Mouse (Mus musculus) hindbrain, postnatal 0 days (tissue): ENCODE measurements around the gene Metrnl. TPM values are rescaled to one million over a fixed set of nuclear protein-coding genes. Genes with fewer than 3 reads are reported as not detected.
"Not testable (repeated sequence)": the region's sequence is repeated elsewhere in the genome, so short reads cannot be mapped to it uniquely, and the experiment has no call there.

ENCODE experiments used
- ATAC-seq: fragments of 200-750 bp; cut with Nextera tagmentation; 2 replicates; pipeline ENCODE4 v1.8.0; 2017; ENCODE audit warnings: mild to moderate bottlenecking, moderate TSS enrichment, moderate library complexity
- DNase-seq: peaks from one replicate; pipeline ENCODE4 v3.0.0-alpha.2; 2015; ENCODE audit warnings: low spot score
- H3K27ac ChIP-seq: fragments of 300-500 bp; sonication (generic); 2 replicates; pipeline ENCODE4 v1.5.1; 2014; ENCODE audit warnings: mild to moderate bottlenecking
- H3K27me3 ChIP-seq: fragments of 300-500 bp; sonication (generic); 2 replicates; pipeline ENCODE4 v1.6.1; 2014; ENCODE audit warnings: low read length, mixed read lengths; ENCODE audit not compliant: insufficient read depth
- H3K36me3 ChIP-seq: fragments of 300-500 bp; sonication (generic); 2 replicates; pipeline ENCODE4 v1.6.1; 2014; ENCODE audit warnings: low read length, mixed read lengths; ENCODE audit not compliant: insufficient read depth
- H3K4me1 ChIP-seq: fragments of 300-500 bp; sonication (generic); 2 replicates; pipeline ENCODE4 v1.6.1; 2014; ENCODE audit warnings: antibody characterized with exemption, low read length, mixed read lengths; ENCODE audit not compliant: insufficient read depth
- H3K4me2 ChIP-seq: fragments of 300-500 bp; sonication (generic); 2 replicates; pipeline ENCODE4 v1.6.1; 2014; ENCODE audit warnings: low read depth, mild to moderate bottlenecking, low read length, moderate library complexity, mixed read lengths
- H3K4me3 ChIP-seq: fragments of 300-500 bp; sonication (generic); 2 replicates; pipeline ENCODE4 v1.5.1; 2014; ENCODE audit warnings: low read length
- H3K9ac ChIP-seq: fragments of 300-500 bp; sonication (generic); replicated peaks from 2 replicates; pipeline ENCODE4 v1.6.1; 2014; ENCODE audit warnings: mild to moderate bottlenecking, low read length, moderate library complexity, mixed read lengths
- H3K9me3 ChIP-seq: fragments of 300-500 bp; sonication (generic); 2 replicates; pipeline ENCODE4 v1.6.1; 2016; ENCODE audit warnings: low read length, mixed read lengths
- CTCF ChIP-seq: IDR thresholded peaks from 2 replicates; pipeline ENCODE4 v1.5.1; 2016; ENCODE audit warnings: antibody characterized with exemption, control low read depth, low read depth
- WGBS: fragments of 180-500 bp; shearing (Covaris S2); extraction: QIAGEN DNeasy Blood & Tissue Kit; methylation state at CpG from one replicate; pipeline ENCODE4 v1.1.7; 2014; 5-methylcytosine and 5-hydroxymethylcytosine counted together
- polyA plus RNA-seq: library from polyadenylated mRNA; unstranded; fragments of >200 nt; fragmentation: Nextera tagmentation; extraction: Ambion mirVana; gene quantifications from 2 replicates; pipeline ENCODE4 v1.2.1, GENCODE M21; 2015
- total RNA-seq: library from RNA; depleted of rRNA; stranded (reverse); fragments of >200 nt; gene quantifications from 2 replicates; pipeline ENCODE4 v1.2.3, GENCODE M21; 2014

Gene Metrnl
- total and polyA plus RNA-seq, 2 experiments from 2014 or later, result 19.5 to 33.2 TPM

DNA sequence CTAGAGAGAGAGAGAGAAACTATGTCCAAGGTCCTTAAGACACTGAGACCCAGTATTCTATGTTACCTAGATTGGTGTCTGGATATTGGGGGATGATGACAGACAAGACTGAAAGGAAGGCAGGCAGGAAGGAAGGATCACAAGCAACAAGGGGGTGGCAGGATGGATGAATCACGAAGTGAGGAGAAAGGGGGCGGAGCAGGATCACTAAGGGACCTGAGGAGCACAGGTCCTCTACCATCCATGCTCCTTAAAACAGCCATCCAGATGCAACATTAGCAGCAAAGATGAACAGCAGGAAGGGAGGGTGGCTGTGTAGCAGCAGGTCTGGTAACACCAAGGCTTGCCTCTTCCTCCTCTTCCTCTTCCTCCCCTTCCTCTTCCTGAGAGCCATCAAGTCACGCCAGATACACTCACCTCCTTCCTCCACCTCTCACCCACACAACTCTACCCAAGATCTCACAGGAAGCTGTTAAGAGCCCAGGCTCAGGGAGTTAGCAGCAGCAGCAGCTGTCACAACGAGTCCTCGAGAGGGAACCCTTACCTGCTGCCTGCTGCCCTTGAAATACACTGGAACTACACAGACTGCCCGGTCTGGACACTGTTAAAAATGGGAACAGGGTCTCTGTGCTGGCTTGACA is 46.1 kb upstream of the Metrnl start:
- TF ChIP-seq CTCF, result no peak

GRCm38 (mm10) chr11:121655807-121656511 is 45.4 kb upstream of the Metrnl start:
- H3K27ac ChIP-seq, result no peak overlapping the region
- WGBS, result 87% methylated on average over 6 of the region's 6 CpGs
- no peak for DNase-seq
- H3K9ac ChIP-seq, result no peak overlapping the region
- TF ChIP-seq CTCF, result no peak
- H3K27me3 ChIP-seq, result no peaks in the 10 kb centered on the region
- ATAC-seq, result no peak
- no peaks in the 10 kb centered on the region for H3K9me3 ChIP-seq
- H3K4me1 ChIP-seq, result no peaks in the 10 kb centered on the region
- H3K4me2 ChIP-seq, result no peak overlapping the region
- no peaks in the 10 kb centered on the region for H3K36me3 ChIP-seq
- H3K4me3 ChIP-seq, result no peak overlapping the region

More for the DNA sequence above, 46.1 kb upstream of the Metrnl start:
- DNase-seq (no peak), ATAC-seq (no peak)
- Histone ChIP-seq H3K9me3 (no peaks in the 10 kb centered on the region), H3K36me3 (no peaks in the 10 kb centered on the region), H3K4me3 (no peak overlapping the region), H3K4me2 (no peak overlapping the region), H3K9ac (no peak overlapping the region), H3K27me3 (no peaks in the 10 kb centered on the region), H3K27ac (no peak overlapping the region), H3K4me1 (no peaks in the 10 kb centered on the region)
- 83% methylated on average over 6 of the region's 6 CpGs for WGBS

- no peak for ATAC-seq
- TF ChIP-seq CTCF, result peak; percentile 30
Measured at GRCm38 (mm10) chr11:121658151-121658550, 43.2 kb upstream of the Metrnl start.

GRCm38 (mm10) chr11:121660604-121661003 is 40.7 kb upstream of the Metrnl start:
- not testable (repeated sequence) for H3K4me3 ChIP-seq, H3K27me3 ChIP-seq, H3K9me3 ChIP-seq, DNase-seq, H3K27ac ChIP-seq, ATAC-seq, H3K9ac ChIP-seq, H3K4me1 ChIP-seq, H3K36me3 ChIP-seq, H3K4me2 ChIP-seq
- WGBS, result 91% methylated on average over 2 of the region's 2 CpGs

More at GRCm38 (mm10) chr11:121658151-121658550, 43.2 kb upstream of the Metrnl start:
- WGBS, result 34% methylated on average over 1 of the region's 1 CpGs
- H3K9me3 ChIP-seq, result no peaks in the 10 kb centered on the region
- H3K27ac ChIP-seq, result no peak overlapping the region
- H3K9ac ChIP-seq, result no peak overlapping the region
- no peaks in the 10 kb centered on the region for H3K36me3 ChIP-seq
- H3K4me1 ChIP-seq, result no peaks in the 10 kb centered on the region
- H3K4me3 ChIP-seq, result no peak overlapping the region
- DNase-seq, result no peak
- H3K4me2 ChIP-seq, result no peak overlapping the region
- no peaks in the 10 kb centered on the region for H3K27me3 ChIP-seq

DNA sequence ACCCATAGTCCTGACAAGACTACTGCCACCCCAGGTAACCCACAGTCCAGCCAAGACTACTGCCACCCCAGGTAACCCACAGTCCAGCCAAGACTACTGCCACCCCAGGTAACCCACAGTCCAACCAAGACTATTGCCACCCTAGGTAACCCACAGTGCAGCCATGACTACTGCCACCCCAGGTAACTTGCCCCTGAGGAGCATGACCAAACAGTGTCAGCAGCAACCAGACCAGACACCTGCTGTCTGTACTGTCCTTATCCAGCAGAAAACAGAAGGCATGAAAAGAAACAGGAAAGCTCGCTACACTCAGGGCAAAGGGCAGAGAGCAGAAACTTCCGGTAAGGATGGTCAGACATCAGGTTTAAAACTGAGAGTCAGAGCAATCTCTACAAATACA is 40.2 kb upstream of the Metrnl start:
- 78% methylated on average over 2 of the region's 2 CpGs for WGBS
- Histone ChIP-seq H3K4me3 (no peak overlapping the region), H3K27me3 (no peaks in the 10 kb centered on the region), H3K36me3 (no peaks in the 10 kb centered on the region), H3K4me2 (no peak overlapping the region), H3K9ac (no peak overlapping the region), H3K27ac (no peak overlapping the region), H3K9me3 (no peaks in the 10 kb centered on the region), H3K4me1 (no peaks in the 10 kb centered on the region)
- TF ChIP-seq CTCF, result no peak
- no peak for DNase-seq
- no peak for ATAC-seq

DNA sequence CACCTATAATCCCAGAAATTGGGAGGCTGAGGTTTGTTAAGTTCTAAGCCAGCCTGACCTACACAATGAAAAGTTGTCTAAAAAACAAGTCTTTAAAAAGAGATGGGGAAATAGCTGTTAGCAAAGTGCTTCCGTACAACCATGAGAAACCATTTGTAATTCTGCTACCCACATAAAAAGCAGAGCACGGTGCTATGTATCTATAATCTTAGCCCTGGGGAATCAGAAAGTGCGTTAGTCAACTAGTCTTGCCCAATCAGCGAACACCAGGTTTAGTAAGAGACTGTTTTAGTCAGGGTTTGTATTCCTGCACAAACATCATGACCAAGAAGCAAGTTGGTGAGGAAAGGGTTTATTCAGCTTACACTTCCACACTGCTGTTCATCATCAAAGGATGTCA is 33.8 kb upstream of the Metrnl start:
- WGBS, result 95% methylated on average over 4 of the region's 4 CpGs
- Histone ChIP-seq H3K4me1 (0 out of 2 replicates have a peak, but pooled peaks cover 4% of the 10 kb centered on the region), H3K4me3 (no peak overlapping the region), H3K4me2 (no peak overlapping the region), H3K36me3 (no peaks in the 10 kb centered on the region), H3K9me3 (no peaks in the 10 kb centered on the region), H3K9ac (no peak overlapping the region), H3K27ac (no peak overlapping the region), H3K27me3 (no peaks in the 10 kb centered on the region)
- ATAC-seq, result no peak
- no peak for DNase-seq
- TF ChIP-seq CTCF, result no peak

GRCm38 (mm10) chr11:121668776-121669175 is 32.6 kb upstream of the Metrnl start:
- Histone ChIP-seq H3K27ac (no peak overlapping the region), H3K36me3 (no peaks in the 10 kb centered on the region), H3K4me3 (no peak overlapping the region), H3K27me3 (no peaks in the 10 kb centered on the region), H3K9ac (no peak overlapping the region), H3K4me2 (no peak overlapping the region), H3K9me3 (no peaks in the 10 kb centered on the region), H3K4me1 (0 out of 2 replicates have a peak, but pooled peaks cover 8% of the 10 kb centered on the region)
- ATAC-seq (no peak), DNase-seq (no peak)
- TF ChIP-seq CTCF, result no peak
- WGBS, result 92% methylated on average over 5 of the region's 5 CpGs
